Mouse (Mus musculus) bone marrow macrophage, adult 2 months (primary cell): ENCODE measurements around the gene Ndufaf4.

ENCODE experiments used
- CTCF ChIP-seq: IDR thresholded peaks from 2 replicates; pipeline ENCODE4 v1.5.1; 2012; ENCODE audit warnings: low read depth, mild to moderate bottlenecking, low read length, moderate library complexity
- POLR2A ChIP-seq: IDR thresholded peaks from 2 replicates; pipeline ENCODE4 v1.6.1; 2012; ENCODE audit warnings: mild to moderate bottlenecking, low read depth, low read length, borderline replicate concordance

DNA sequence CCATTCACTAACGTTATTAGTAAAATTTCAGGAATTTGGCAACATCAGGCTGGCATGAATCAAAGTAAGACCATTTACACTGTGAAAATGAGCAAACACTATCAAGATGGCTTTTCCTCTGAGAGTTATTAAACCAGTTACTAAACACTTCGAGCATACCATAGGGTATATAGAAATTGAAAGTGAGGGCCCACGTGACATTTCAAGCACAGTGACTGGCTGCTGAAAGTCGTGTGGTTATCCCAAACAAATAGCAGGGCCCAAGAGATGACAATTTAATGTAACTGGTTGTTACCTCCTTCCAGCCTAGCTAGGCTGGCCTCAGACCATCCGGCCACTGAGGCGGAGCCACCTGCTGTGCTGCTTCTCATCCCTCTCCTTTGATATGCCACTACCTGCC is 32.2 kb upstream of the Ndufaf4 start:
- TF ChIP-seq CTCF (no peak), POLR2A (no peak)
